Mouse (Mus musculus): ENCODE measurements around the gene Fkbp6. TPM values are rescaled to one million over a fixed set of nuclear protein-coding genes. Genes with fewer than 3 reads are reported as not detected.
A peak's percentile ranks its signal among the peaks of the same experiment; 100 is the strongest.

The Fkbp6 gene
- total RNA-seq, 2 experiments from 2014 or later, result 0.72 TPM; not detected in 1

GRCm38 (mm10) chr5:135276597-135276996 is 73.2 kb downstream of the Fkbp6 start:
- no peak for DNase-seq (ENCODE audit: low spot score in 2 of 2)

- no peak for DNase-seq (ENCODE audit: low spot score in 2 of 2)
Observed at GRCm38 (mm10) chr5:135274663-135275396, 75.0 kb downstream of the Fkbp6 start.

- peak; percentile 26 to 62 for DNase-seq (ENCODE audit: low spot score in 2 of 2)
Observed at GRCm38 (mm10) chr5:135271563-135272165, 78.2 kb downstream of the Fkbp6 start.

- no peak for DNase-seq (ENCODE audit: low spot score in 2 of 2)
Observed at GRCm38 (mm10) chr5:135270361-135270760, 79.5 kb downstream of the Fkbp6 start.

DNA sequence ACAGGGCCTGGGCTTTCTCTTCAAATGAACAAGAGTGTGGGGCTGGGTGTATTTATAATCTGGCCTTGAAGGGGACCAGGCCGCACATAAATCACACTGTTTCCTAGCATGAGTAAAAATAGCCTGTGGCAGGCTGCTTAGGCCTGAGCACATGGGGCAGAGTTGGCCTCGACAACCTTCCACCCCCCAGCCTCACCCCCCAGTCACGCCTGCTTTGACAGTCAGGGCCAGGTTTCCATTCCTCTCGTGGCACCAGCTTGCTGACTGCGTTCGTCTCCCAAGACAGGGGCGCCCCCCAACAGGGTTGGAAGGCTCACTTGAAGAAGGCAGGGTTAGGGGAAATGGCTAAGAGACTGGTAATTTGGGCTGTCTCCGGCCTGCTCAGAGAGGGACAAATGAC is 80.4 kb downstream of the Fkbp6 start:
- DNase-seq (ENCODE audit: low spot score in 2 of 2), result no peak

DNA sequence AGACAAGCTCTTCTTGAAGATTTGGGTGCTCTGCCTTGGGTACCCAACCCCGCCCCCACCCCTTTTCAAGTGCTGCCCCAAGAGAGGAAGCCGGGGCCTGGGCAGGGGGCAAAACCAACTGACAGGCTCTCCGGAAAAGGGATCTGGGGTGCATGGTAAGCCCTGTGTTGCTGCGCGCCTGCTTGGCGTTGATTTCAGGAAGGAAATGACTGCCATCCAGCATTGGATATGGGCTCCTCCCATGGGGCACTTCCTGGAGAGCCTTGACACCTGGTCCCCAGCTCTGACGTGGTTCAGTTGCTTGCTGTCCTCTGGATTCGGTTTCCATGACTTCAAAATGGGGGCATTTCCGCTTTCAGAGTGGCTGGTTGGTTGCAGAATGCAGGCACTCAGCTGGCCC is 85.3 kb downstream of the Fkbp6 start:
- no peak for DNase-seq (ENCODE audit: low spot score in 2 of 2)

DNA sequence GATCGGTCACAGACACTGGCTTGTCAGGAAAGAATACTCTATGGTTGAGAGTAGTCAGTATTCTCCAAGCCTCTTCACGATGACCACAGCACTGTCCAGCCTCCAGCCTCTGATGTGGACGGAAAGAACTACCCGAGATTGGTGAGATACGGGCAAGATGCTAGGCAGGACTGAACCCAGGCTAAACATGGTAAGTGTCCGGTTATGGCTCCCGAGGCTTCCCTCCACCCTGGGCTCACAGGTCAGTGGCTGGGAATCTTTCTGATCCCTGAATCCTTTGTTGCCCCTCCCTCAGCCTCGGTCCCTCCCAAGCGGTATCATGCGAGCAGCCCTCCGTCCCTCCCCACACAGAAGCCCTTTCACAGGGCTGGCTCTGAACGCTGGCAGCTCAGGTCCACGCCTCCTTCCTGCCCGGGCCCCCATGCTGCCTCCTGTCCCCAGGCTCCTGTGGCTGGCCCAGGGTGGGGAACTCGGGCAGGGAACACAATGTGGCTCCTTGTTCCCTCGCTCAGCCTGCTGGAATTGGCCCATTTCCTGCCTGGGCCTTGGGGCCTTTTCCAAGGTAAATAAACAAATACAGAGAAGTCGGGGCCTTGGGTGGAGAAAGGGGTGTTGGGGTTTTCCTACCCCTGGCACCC is 85.9 kb downstream of the Fkbp6 start:
- DNase-seq (ENCODE audit: low spot score in 2 of 2), result peak in 1 of 2 experiments; percentile 55

DNA sequence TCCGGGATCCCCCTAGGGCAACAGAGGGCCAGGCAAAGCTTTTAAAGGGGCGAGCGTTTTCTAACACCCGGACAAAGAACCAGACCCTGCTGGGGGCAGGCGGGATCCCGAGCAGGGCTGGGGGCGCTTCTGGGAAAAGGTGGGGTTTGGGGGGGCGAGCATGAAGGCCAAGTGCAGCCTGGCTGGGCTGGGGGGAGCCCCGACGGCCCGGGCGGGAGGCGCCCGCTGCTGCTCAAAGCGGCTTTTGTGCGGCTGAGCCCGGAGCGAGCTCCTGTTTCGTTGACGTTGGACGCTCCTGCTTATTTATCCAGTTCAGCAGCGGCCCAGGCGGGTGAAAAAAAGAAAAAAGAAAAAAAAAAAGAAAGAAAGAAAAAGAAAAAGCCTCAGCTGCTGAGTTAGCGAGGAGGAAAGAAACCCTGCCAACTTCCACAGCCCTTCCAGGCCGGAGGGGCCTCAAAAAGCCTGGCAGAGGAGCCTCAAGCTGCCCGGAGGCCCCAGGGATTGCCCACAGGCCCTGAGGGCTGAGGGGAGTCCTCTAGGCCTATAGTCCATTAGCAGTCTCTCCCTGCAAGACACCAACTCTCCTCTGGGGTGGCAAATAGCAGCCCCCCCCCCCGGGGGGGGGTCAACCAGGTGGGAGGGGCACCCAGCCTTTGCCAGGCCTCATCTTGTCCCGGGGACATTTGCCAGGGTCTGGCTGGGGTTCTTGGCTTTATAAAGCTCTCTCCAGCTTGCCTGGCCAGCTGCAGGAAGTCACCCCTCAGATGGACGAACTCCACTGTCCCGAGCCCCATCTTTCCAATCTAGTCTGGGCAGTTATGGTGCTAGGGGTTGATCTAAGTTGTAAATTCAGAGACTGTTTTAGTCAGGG is 91.3 kb downstream of the Fkbp6 start:
- peak in 1 of 2 experiments; percentile 42 for DNase-seq (ENCODE audit: low spot score in 2 of 2)

GRCm38 (mm10) chr5:135257559-135257958 is 92.3 kb downstream of the Fkbp6 start:
- no peak for DNase-seq (ENCODE audit: low spot score in 2 of 2)

DNA sequence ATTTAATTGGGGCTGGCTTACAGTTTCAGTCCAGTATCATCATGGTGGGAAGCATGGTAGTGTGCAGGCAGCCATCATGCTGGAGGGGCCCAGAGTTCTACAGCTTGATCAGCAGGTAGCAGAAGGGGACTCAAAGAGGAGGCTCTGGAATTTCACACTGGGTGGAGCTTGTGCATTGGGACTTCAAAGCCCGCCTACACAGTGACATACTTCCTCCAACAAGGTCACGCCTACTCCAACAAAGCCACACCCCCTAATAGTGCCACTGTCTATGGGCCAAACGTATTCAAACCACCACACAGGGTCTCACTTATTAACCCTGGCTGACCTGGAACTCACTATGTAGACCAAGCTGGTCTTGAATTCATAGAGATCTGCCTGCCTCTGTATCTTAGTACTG is 93.7 kb downstream of the Fkbp6 start:
- no peak for DNase-seq (ENCODE audit: low spot score in 2 of 2)

GRCm38 (mm10) chr5:135253741-135254401 is 96.0 kb downstream of the Fkbp6 start:
- no peak for DNase-seq (ENCODE audit: low spot score in 2 of 2)

GRCm38 (mm10) chr5:135251079-135251454 is 98.8 kb downstream of the Fkbp6 start, which contains the start of gene Fzd9:
Fzd9 (minus strand) TSS chr5:135251230.
- DNase-seq (ENCODE audit: low spot score in 2 of 2), result peak; percentile 67 to 85

- no peak for DNase-seq (ENCODE audit: low spot score in 2 of 2)
Observed at GRCm38 (mm10) chr5:135250186-135251078, 99.4 kb downstream of the Fkbp6 start.

GRCm38 (mm10) chr5:135248956-135249676 is 100.7 kb downstream of the Fkbp6 start:
- no peak for DNase-seq (ENCODE audit: low spot score in 2 of 2)

DNA sequence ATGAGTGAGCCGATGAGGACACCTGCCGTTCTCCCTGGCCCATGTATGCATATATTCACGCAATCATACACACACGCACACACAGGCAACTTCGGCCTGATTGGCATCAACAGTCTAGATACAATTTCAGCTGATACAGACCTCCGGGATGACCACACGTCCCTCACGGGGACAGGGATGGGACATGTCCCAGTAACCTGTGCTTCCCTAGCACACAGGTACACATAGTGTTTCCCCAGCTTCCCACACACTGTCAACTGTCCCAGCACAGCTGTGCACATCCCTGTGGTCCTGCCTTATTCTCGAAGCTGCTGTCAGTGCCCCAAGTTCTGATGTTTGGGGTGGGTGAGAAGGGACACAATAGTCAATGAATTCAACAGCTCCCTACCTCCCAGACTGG is 102.5 kb downstream of the Fkbp6 start:
- no peak for DNase-seq (ENCODE audit: low spot score in 2 of 2)

DNA sequence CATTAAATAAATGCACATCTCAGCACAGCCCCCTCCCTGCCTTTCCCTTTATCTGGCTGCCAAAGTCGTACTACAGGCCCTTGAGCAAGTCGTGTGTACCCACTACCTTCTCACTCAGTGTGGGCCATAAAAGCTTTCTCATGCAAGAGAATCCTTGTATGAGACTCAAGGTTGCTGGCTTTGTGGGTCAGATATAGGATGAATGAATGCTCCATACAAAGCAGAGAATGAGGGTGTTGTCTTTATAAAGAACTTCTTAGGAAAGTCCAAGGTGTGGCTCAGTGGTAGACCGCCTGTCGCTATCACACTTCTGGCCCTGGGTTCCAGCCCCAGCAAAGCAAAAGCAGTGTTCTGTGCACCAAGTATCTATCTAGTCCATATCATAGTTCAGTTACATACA is 103.3 kb downstream of the Fkbp6 start:
- DNase-seq (ENCODE audit: low spot score in 2 of 2), result no peak

GRCm38 (mm10) chr5:135243166-135243565 is 106.7 kb downstream of the Fkbp6 start:
- no peak for DNase-seq (ENCODE audit: low spot score in 2 of 2)

DNA sequence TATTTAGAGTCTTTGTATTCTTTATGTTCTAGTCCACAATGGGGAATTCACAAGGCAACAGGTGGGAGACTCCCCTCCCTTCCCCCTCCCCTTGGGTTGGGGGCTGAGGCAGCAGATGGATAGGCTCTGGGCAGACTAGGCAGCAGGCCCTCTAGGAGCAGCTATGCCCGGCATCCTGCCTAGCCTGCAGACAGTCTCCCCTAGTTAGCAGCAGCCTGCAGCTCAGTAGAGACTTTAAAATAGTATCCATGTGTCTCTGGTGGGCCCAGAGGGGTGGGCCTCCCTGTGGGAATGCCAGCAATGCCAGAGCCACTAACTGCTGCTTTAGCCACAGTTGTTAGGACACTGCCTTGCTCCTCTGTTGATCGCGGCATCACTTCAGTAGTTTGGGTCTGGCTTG is 107.2 kb downstream of the Fkbp6 start:
- DNase-seq (ENCODE audit: low spot score in 2 of 2), result no peak

GRCm38 (mm10) chr5:135242136-135242535 is 107.7 kb downstream of the Fkbp6 start:
- no peak for DNase-seq (ENCODE audit: low spot score in 2 of 2)
